Mouse (Mus musculus): ENCODE results near the gene Rab28. TPM values are rescaled to one million over a fixed set of nuclear protein-coding genes. Genes with fewer than 3 reads are reported as not detected.

Rab28 gene
- total RNA-seq, 2 experiments from 2014 or later, result 23.7 to 37.6 TPM

DNA sequence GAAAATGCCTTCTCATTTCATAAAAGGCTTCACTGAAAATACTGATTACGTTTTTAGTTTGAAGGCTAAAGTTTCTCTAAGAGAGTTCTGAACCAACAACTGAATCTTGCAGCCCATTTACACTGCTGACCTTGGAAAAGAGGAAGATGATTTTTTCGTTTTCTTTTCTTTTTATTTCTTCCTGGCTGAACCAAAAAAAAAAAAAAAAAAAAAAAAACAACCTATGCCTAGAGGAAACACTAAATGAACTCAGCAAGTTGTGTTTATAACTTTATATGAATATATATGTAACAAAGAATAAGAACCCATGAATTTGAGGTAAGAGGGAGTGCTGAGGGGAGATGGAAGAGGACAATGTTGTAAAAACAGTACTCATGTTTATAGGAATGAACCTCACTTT, 71.2 kb downstream of the Rab28 start:
- ATAC-seq (ENCODE audit: poor library complexity, severe bottlenecking), result no peak

DNA sequence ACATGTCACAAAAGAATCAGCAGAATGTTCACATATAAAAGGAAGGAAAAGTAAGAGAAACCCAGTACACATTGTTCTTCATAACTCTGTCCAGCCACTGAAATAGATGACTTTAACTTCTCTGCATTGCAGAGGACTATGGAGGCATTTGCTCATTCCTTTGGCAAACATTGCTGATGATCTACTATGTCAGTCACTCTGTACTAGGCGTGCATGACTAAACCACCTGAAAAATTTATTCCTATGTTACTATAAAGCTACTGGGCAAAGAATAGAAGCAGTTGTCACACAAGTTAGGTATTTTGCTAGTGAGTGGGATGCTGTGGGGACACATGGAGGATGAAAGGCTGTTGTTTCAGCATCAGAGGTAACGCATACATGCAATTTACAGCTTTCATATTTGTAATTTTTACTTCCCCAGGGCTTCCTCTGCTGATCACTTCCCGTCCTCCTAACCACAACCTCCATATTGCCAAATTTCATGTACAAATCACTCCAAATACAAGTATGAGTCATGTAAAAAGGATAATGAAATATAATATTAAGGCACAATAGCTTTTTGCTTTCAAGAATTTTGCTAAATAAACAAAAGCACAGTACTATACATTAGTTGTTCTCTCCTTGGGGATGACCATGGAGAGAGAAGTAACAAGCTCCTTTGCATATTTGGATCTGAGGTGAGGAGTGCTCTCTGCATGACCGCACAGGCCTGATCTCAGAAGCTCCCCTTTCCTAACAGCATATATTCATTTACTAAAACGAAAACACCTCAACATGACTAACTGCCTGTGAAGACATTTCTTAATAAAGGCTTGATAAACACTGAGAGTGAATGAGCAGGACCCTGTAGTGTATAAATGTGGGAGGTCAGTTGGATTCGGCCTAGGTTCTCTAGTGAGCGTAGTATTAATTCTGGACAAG, 80.5 kb downstream of the Rab28 start:
- ATAC-seq (ENCODE audit: poor library complexity, severe bottlenecking), result peak; percentile 98

GRCm38 (mm10) chr5:41625544-41625943, 82.4 kb downstream of the Rab28 start:
- no peak for ATAC-seq (ENCODE audit: poor library complexity, severe bottlenecking)

DNA sequence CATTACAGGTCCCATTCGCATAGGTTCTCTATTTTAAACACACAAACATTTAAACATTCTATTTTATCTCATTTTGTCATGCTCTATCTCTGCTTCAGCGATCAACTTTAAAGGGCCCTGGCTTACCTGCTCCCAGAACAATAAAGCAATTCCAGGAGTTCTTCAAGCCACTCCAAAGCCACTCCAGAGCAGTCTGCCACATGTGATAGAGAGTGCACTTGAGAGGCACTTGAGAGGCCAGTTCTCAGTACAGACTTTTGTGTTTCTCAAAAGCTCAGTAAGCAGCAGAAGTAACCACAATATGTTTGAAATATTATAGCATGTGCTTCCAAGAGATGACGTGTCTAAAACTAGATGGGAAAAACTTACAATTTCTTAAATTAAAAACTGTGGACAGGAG, 86.2 kb downstream of the Rab28 start:
- no peak for ATAC-seq (ENCODE audit: poor library complexity, severe bottlenecking)

- ATAC-seq (ENCODE audit: poor library complexity, severe bottlenecking), result no peak
These were observed 89.0 kb downstream of the Rab28 start for GRCm38 (mm10) chr5:41618966-41619365.

DNA sequence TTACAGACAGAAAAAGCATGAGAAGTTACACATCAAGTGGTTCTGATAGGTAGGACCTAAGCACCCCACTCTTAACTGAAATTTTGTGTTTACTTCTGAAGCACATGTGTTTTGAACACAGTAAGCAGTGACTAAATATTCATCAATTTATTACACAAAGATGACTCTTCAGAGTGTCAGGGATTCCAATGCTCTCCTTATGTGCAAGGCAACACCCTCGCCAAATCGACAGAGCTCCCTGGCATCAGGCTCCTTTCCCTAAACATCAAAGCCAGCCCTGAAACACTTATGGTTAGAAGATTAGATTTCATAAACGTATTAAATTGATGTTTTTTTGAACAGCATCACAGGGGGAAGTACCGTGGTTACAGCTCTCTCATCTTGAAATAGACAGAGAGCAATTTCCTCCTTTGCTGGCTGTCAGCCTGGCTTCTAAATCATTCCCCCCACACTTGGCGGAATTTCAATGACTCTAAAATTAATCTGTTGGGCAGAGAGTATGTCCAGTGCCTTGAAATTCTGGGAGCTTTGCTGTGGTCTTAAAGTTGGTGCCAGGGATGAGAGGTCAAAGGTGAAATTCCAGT, 97.4 kb downstream of the Rab28 start:
- peak; percentile 67; the same call in 1 of the 2 replicates for ATAC-seq (ENCODE audit: poor library complexity, severe bottlenecking)

GRCm38 (mm10) chr5:41596242-41597117, 111.5 kb downstream of the Rab28 start:
- no peak for ATAC-seq (ENCODE audit: poor library complexity, severe bottlenecking)

DNA sequence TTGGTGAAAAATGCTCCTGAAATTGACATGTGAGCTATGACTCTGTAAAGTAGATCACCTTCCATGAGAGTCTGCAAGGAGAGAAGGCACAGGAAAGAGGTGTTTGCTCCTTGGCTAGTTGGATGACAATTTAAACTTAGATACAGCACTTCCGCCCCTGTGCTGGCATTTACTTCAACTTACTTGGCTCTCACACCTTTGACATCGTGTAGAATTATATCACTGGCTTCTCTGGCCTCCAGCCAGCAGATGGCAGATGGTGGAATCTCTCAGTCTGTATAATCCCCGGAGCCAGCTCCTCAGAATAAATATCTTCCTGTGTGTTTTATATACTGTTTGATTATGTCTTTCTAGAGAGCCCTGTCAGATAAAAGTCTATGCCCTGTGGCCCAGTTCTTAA, 112.8 kb downstream of the Rab28 start:
- no peak for ATAC-seq (ENCODE audit: poor library complexity, severe bottlenecking)

- ATAC-seq (ENCODE audit: poor library complexity, severe bottlenecking), result no peak
These were observed 129.9 kb downstream of the Rab28 start for GRCm38 (mm10) chr5:41578051-41578450.

Other genes with a start within 250 kb of the Rab28 start
- not detected in 2 replicates for gene Nkx3-2, start 56.3 kb upstream of the Rab28 start, total RNA-seq (2015)
- not detected in 2 replicates for gene Nkx3-2, start 56.3 kb upstream of the Rab28 start, total RNA-seq (2017)
- gene Bod1l, start 136.2 kb upstream of the Rab28 start, total RNA-seq (2015), result 27.1 and 38.1 TPM in 2 replicates
- 35.8 and 39.1 TPM in 2 replicates for gene Bod1l, start 136.2 kb upstream of the Rab28 start, total RNA-seq (2017)

All from megakaryocyte, adult 5-6 weeks (primary cell).